Mouse (Mus musculus) C2C12 (cell line): Measurements from ENCODE around the gene Tmem273.

Source experiments
- CTCF ChIP-seq: IDR thresholded peaks from one replicate; pipeline ENCODE4 v1.5.1; 2011; ENCODE audit not compliant: control insufficient read depth, insufficient read depth, insufficient read length
- MYOD1 ChIP-seq: IDR thresholded peaks from one replicate; pipeline ENCODE4 v1.6.1; 2011; ENCODE audit warnings: low read depth; ENCODE audit not compliant: control insufficient read depth, insufficient read length

- TF ChIP-seq CTCF (no peak), MYOD1 (no peak)
Observed at GRCm38 (mm10) chr14:32856681-32857328, 71.0 kb downstream of the Tmem273 start, which contains the start of gene Vstm4.
